Mouse (Mus musculus): Measurements from ENCODE around the gene Gm16506. TPM values are rescaled to one million over a fixed set of nuclear protein-coding genes. Genes with fewer than 3 reads are reported as not detected.

The Gm16506 gene
- not detected in 2 replicates for polyA plus RNA-seq (2015; fragmentation: Nextera tagmentation; extraction: Ambion mirVana)

DNA sequence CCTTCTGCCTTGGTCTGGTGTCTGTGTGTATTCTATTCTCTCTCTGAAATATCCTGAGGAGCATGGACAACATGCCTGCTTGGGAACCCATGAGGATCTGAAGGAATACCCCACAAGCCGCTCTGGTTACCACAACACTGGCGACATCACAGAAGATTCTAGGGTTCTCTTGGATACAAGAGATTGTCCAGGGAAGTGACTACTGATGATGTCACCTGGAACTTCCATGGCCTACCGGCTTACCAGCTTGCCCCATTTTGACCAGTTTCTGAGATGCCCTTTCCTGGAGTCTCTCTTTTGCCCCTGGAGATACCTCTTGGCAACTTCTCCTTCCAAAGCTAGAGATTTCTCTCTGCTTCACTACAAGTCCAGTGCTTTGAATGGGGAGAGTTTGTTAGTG is at the start of gene Gm16506:
Gene Gm16506, minus strand, starts transcription at position 101 of the 400 bp plus-strand sequence.

GRCm38 (mm10) chr14:43747566-43747965 is 20.3 kb upstream of the Gm16506 start, which contains the start of gene Gm6526:
Gene Gm6526, plus strand, starts transcription at chr14:43747866.

GRCm38 (mm10) chr14:43697621-43698020 is 29.7 kb downstream of the Gm16506 start, which contains the start of gene Gm7324:
Gene Gm7324, plus strand, starts transcription at chr14:43697828.

DNA sequence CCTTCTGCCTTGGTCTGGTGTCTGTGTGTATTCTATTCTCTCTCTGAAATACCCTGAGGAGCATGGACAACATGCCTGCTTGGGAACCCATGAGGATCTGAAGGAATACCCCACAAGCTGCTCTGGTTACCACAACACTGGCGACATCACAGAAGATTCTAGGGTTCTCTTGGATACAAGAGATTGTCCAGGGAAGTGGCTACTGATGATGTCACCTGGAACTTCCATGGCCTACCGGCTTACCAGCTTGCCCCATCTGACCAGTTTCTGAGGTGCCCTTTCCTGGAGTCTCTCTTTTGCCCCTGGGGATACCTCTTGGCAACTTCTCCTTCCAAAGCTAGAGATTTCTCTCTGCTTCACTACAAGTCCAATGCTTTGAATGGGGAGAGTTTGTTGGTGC is 50.2 kb downstream of the Gm16506 start, which contains the start of gene Gm8165:
Gene Gm8165, minus strand, starts transcription at position 101 of the 400 bp plus-strand sequence.

Other genes starting within 250 kb of the Gm16506 start
- gene Gm5799, start 183.9 kb downstream of the Gm16506 start, polyA plus RNA-seq (2015; fragmentation: Nextera tagmentation; extraction: Ambion mirVana) = not detected in 2 replicates
- not detected in 2 replicates for gene Gm17654, start 148.3 kb downstream of the Gm16506 start, polyA plus RNA-seq (2015; fragmentation: Nextera tagmentation; extraction: Ambion mirVana)
- gene Gm10375, start 119.5 kb downstream of the Gm16506 start, polyA plus RNA-seq (2015; fragmentation: Nextera tagmentation; extraction: Ambion mirVana) = not detected in 2 replicates
- gene Gm8165, start 50.3 kb downstream of the Gm16506 start, polyA plus RNA-seq (2015; fragmentation: Nextera tagmentation; extraction: Ambion mirVana) = not detected in 2 replicates
- gene Gm7324, start 29.7 kb downstream of the Gm16506 start, polyA plus RNA-seq (2015; fragmentation: Nextera tagmentation; extraction: Ambion mirVana) = 0.41 and 0.59 TPM in 2 replicates
- gene Gm6526, start 20.4 kb upstream of the Gm16506 start, polyA plus RNA-seq (2015; fragmentation: Nextera tagmentation; extraction: Ambion mirVana) = not detected in 2 replicates
- gene Gm8180, start 57.3 kb upstream of the Gm16506 start, polyA plus RNA-seq (2015; fragmentation: Nextera tagmentation; extraction: Ambion mirVana) = not detected in 2 replicates
- not detected in 2 replicates for gene Ear1, start 148.0 kb upstream of the Gm16506 start, polyA plus RNA-seq (2015; fragmentation: Nextera tagmentation; extraction: Ambion mirVana)
- not detected in 2 replicates for gene Ear10, start 196.1 kb upstream of the Gm16506 start, polyA plus RNA-seq (2015; fragmentation: Nextera tagmentation; extraction: Ambion mirVana)
- gene Gm8113, start 197.9 kb upstream of the Gm16506 start, polyA plus RNA-seq (2015; fragmentation: Nextera tagmentation; extraction: Ambion mirVana) = 3.5 and 4.0 TPM in 2 replicates
- not detected in 2 replicates for gene Ang5, start 229.6 kb upstream of the Gm16506 start, polyA plus RNA-seq (2015; fragmentation: Nextera tagmentation; extraction: Ambion mirVana)